Mouse (Mus musculus) gastrocnemius, postnatal 4 days (tissue): ENCODE data around the gene Slc4a1ap. TPM values are rescaled to one million over a fixed set of nuclear protein-coding genes. Genes with fewer than 3 reads are reported as not detected.
A peak's percentile ranks its signal among the peaks of the same experiment; 100 is the strongest.
"Not testable (repeated sequence)": the region's sequence is repeated elsewhere in the genome, so short reads cannot be mapped to it uniquely, and the experiment has no call there.

Experiments used
- DNase-seq, 2 experiments: peaks; one replicate each; pipeline ENCODE4 v3.0.0; 2021 to 2022; ENCODE audit warnings: low spot score in 2 of 2, mixed read lengths in 2 of 2
- long read RNA-seq, 2 experiments: library from polyadenylated mRNA; stranded (forward); transcript quantifications; one replicate each; pipeline ENCODE4 v2.0.0; 2021
- total RNA-seq, 2 experiments: library from RNA; stranded (reverse); gene quantifications; 2 replicates each; pipeline ENCODE4 v1.2.3; 2021

The Slc4a1ap gene
- 10 to 100 TPM; 27.3 to 29.8 TPM for total RNA-seq
- long read RNA-seq, experiment 1, partial matches to known transcripts = 3 of 10 reads
- long read RNA-seq, experiment 1, other reads (novel, unspliced or antisense) = 2 of 10 reads
- long read RNA-seq, experiment 2, transcript Slc4a1ap-213 (14 exons, 2,499 nt) = major isoform, 6 of 20 reads
- long read RNA-seq, experiment 2, partial matches to known transcripts = 2 of 20 reads
- long read RNA-seq, experiment 2, other reads (novel, unspliced or antisense) = 8 of 20 reads

- DNase-seq = peak; percentile 57 to 78
These were observed at the start of gene Slc4a1ap for GRCm38 (mm10) chr5:31526354-31527116. TSS of gene Slc4a1ap (plus strand) at chr5:31526995.

GRCm38 (mm10) chr5:31480536-31480935, 46.3 kb upstream of the Slc4a1ap start:
- DNase-seq = no peak

GRCm38 (mm10) chr5:31485440-31485839, 41.4 kb upstream of the Slc4a1ap start, which contains the start of gene 4930548H24Rik:
TSS of gene 4930548H24Rik (plus strand) at chr5:31485740.
- DNase-seq = no peak

- DNase-seq = no peak
These were observed 38.9 kb upstream of the Slc4a1ap start for GRCm38 (mm10) chr5:31487889-31488288.

- DNase-seq = no peak
These were observed 37.6 kb upstream of the Slc4a1ap start for GRCm38 (mm10) chr5:31489116-31489769.

- no peak for DNase-seq
These were observed 34.8 kb upstream of the Slc4a1ap start for GRCm38 (mm10) chr5:31492031-31492430.

- DNase-seq = peak; percentile 75 to 87
These were observed 32.1 kb upstream of the Slc4a1ap start, which contains the start of gene Gpn1 for GRCm38 (mm10) chr5:31494513-31495297. TSS of gene Gpn1 (plus strand) at chr5:31494741.

- no peak for DNase-seq
These were observed 22.0 kb upstream of the Slc4a1ap start for GRCm38 (mm10) chr5:31504843-31505242.

GRCm38 (mm10) chr5:31512481-31512880, 14.3 kb upstream of the Slc4a1ap start:
- no peak for DNase-seq

- no peak for DNase-seq
These were observed 6.2 kb upstream of the Slc4a1ap start for GRCm38 (mm10) chr5:31520556-31520955.

- peak; percentile 21 to 26 for DNase-seq
These were observed 404 bp downstream of the Slc4a1ap start for GRCm38 (mm10) chr5:31527117-31527680.

GRCm38 (mm10) chr5:31527707-31528106, 912 bp downstream of the Slc4a1ap start, which contains the start of gene Supt7l:
TSS of gene Supt7l (minus strand) at chr5:31527807.
- DNase-seq = not testable (repeated sequence)

- DNase-seq = no peak
These were observed 1.8 kb downstream of the Slc4a1ap start for GRCm38 (mm10) chr5:31528560-31528959.

GRCm38 (mm10) chr5:31535228-31535627, 8.4 kb downstream of the Slc4a1ap start:
- DNase-seq = no peak

GRCm38 (mm10) chr5:31559401-31559800, 32.6 kb downstream of the Slc4a1ap start:
- no peak for DNase-seq

- no peak for DNase-seq
These were observed 33.6 kb downstream of the Slc4a1ap start for GRCm38 (mm10) chr5:31560352-31560751.

GRCm38 (mm10) chr5:31562036-31562666, 35.4 kb downstream of the Slc4a1ap start:
- DNase-seq = peak in 1 of 2 experiments; percentile 41

GRCm38 (mm10) chr5:31563496-31563895, 36.7 kb downstream of the Slc4a1ap start:
- peak; percentile 45 to 68 for DNase-seq

- DNase-seq = no peak
These were observed 37.1 kb downstream of the Slc4a1ap start for GRCm38 (mm10) chr5:31563905-31564304.

GRCm38 (mm10) chr5:31564976-31565375, 38.2 kb downstream of the Slc4a1ap start:
- no peak for DNase-seq
